Comparison of ENCODE assay signal across 34 mouse cellular contexts in genomic region chr3:103745001-103745770, GRCm38 (mm10). TPM values are rescaled to one million over a fixed set of nuclear protein-coding genes. Genes with fewer than 3 reads are reported as not detected.
A peak's percentile ranks its signal among the peaks of the same experiment; 100 is the strongest.
DNase-seq lines count a peak whose midpoint lies in the region; ATAC-seq and TF ChIP-seq lines count a peak whose summit lies in the region.
"Had no signal": no experiment of that assay in that cellular context is flagged by ENCODE, and none has a peak within 500 bp of the region (broad histone marks: within the 10 kb centered on the region; RNA-seq: fewer than 3 reads in every experiment).

No protein-coding gene starts in this region.

- H3K4me3 ChIP-seq in CH12.LX (replicated peaks in 1 of 3; ENCODE audit: low read depth in 2 of 3, low read length in 2 of 3, poor library complexity in 1 of 3), result peak overlapping the region in 1 of 3 experiments; percentile 18
- no peak overlapping the region for H3K4me3 ChIP-seq in midbrain, embryonic 14.5 days (replicated peaks; ENCODE audit: low read depth, low read length)
- H3K4me3 ChIP-seq: heart, embryonic 10.5 days; hindbrain, embryonic 15.5 days; limb, embryonic 12.5 days; liver, embryonic 12.5 days; megakaryocyte, embryonic 14.5 days; midbrain, embryonic 15.5 days; myocyte; neural tube, embryonic 13.5 days; stomach, embryonic 15.5 days had no signal

- ATAC-seq in granulocyte monocyte progenitor cell, adult 5-6 weeks (replicated peaks; ENCODE audit: poor library complexity, severe bottlenecking), result peak; percentile 64
- no peak for ATAC-seq in midbrain, embryonic 14.5 days (ENCODE audit: low FRiP score, low TSS enrichment)
- ATAC-seq: forebrain, postnatal 0 days; liver, embryonic 12.5 days; midbrain, embryonic 15.5 days had no signal

- no peak for TF ChIP-seq CTCF in CH12.LX (conservative IDR thresholded peaks at IDR 0.05 in 1 of 2, IDR thresholded peaks at IDR 0.05 in 1 of 2; ENCODE audit: low read depth in 2 of 2, low read length in 2 of 2)

- no peak overlapping the region for H3K4me2 ChIP-seq in CH12.LX (ENCODE audit: insufficient read depth, low read depth, poor library complexity, severe bottlenecking)
- no peak overlapping the region for H3K4me2 ChIP-seq in midbrain, embryonic 14.5 days (ENCODE audit: low read length)
- H3K4me2 ChIP-seq: hindbrain, embryonic 15.5 days; limb, embryonic 12.5 days; liver, embryonic 12.5 days; midbrain, embryonic 15.5 days; neural tube, embryonic 13.5 days; stomach, embryonic 15.5 days had no signal

- peaks cover 38 to 70% of the 10 kb centered on the region in 2 experiments for H3K4me1 ChIP-seq in CH12.LX (ENCODE audit: control insufficient read depth in 1 of 2, insufficient read depth in 2 of 2)
- no peaks in the 10 kb centered on the region for H3K4me1 ChIP-seq in midbrain, embryonic 14.5 days (ENCODE audit: control insufficient read depth, insufficient read depth, low read length)
- H3K4me1 ChIP-seq: hindbrain, embryonic 15.5 days; liver, embryonic 12.5 days; midbrain, embryonic 15.5 days; stomach, embryonic 15.5 days had no signal

- peak; percentile 89 for DNase-seq in heart, adult 11 months
- DNase-seq in heart, adult 8-10 months (ENCODE audit: low spot score), result no peak
- no peak for DNase-seq in CH12.LX (ENCODE audit: extremely low read depth)
- peak; percentile 62 for DNase-seq in splenic B cell, adult 2 months (ENCODE audit: low read depth, low spot score)
- no peak for DNase-seq in urinary bladder, postnatal 14 days (ENCODE audit: low spot score)
- DNase-seq in midbrain, embryonic 14.5 days, result no peak
- DNase-seq: adrenal gland, postnatal 14 days; cerebellum, adult 11 months; cerebellum, adult 9-11 months; forebrain, postnatal 0 days; gastrocnemius, postnatal 36 days; heart, postnatal 4 days; kidney, adult 2 months; lung, adult 2 months; lung, postnatal 14 days; thymus, postnatal 25 days had no signal

- H3K27me3 ChIP-seq in CH12.LX (replicated peaks), result no peaks in the 10 kb centered on the region
- no peaks in the 10 kb centered on the region for H3K27me3 ChIP-seq in splenic B cell, adult 2 months (ENCODE audit: control insufficient read depth, insufficient read depth, low read length, poor library complexity, severe bottlenecking)
- H3K27me3 ChIP-seq in midbrain, embryonic 14.5 days (ENCODE audit: control insufficient read depth, insufficient read depth, low read length), result no peaks in the 10 kb centered on the region
- H3K27me3 ChIP-seq: hindbrain, embryonic 15.5 days; limb, embryonic 12.5 days; liver, embryonic 12.5 days; megakaryocyte, embryonic 14.5 days; midbrain, embryonic 15.5 days; neural tube, embryonic 13.5 days; stomach, embryonic 15.5 days had no signal

- in situ Hi-C loops in CH12.LX (cut with MboI; ENCODE audit: low pct_ligation_motif_present, low pct_unique_long_range_greater_than_20kb, low sequenced_read_pairs), result no loop called here

- TF ChIP-seq EP300 in CH12.LX (IDR thresholded peaks at IDR 0.05; ENCODE audit: low read length), result no peak

- TF ChIP-seq RAD21 in CH12.LX (IDR thresholded peaks at IDR 0.05; ENCODE audit: low read depth, low read length), result no peak

- TF ChIP-seq POLR2A in CH12.LX (IDR thresholded peaks at IDR 0.05; ENCODE audit: low read depth, low read length), result no peak

- 94% methylated on average over 14 of the region's 14 CpGs for WGBS in midbrain, embryonic 14.5 days

- dilution Hi-C loops in CH12.LX (cut with MboI; ENCODE audit: extremely low pct_ligation_motif_present, extremely low pct_unique_long_range_greater_than_20kb, low sequenced_read_pairs), result no loop called here

- no peaks in the 10 kb centered on the region for H3K79me2 ChIP-seq in CH12.LX (replicated peaks; ENCODE audit: control insufficient read depth, extremely low read depth, insufficient read depth, poor library complexity, severe bottlenecking)

- H3K36me3 ChIP-seq in CH12.LX (replicated peaks in 1 of 2; ENCODE audit: control insufficient read depth in 1 of 2, insufficient read depth in 1 of 2, low read length in 1 of 2), result peaks cover 57 to 80% of the 10 kb centered on the region in 2 experiments
- peaks cover 14% of the 10 kb centered on the region for H3K36me3 ChIP-seq in splenic B cell, adult 2 months (ENCODE audit: control insufficient read depth, insufficient read depth, low read length, poor library complexity, severe bottlenecking)
- H3K36me3 ChIP-seq in midbrain, embryonic 14.5 days (ENCODE audit: control insufficient read depth, insufficient read depth, low read length), result peaks cover 76% of the 10 kb centered on the region

- H3K27ac ChIP-seq in CH12.LX (ENCODE audit: insufficient read depth, low read depth), result peak overlapping the region; percentile 84
- no peak overlapping the region for H3K27ac ChIP-seq in midbrain, embryonic 14.5 days (replicated peaks; ENCODE audit: low read depth, low read length)
- H3K27ac ChIP-seq: heart, embryonic 10.5 days; hindbrain, embryonic 15.5 days; kidney, postnatal 0 days; limb, embryonic 12.5 days; liver, embryonic 12.5 days; midbrain, embryonic 15.5 days; neural tube, embryonic 13.5 days; stomach, embryonic 15.5 days had no signal

- no peaks in the 10 kb centered on the region for H3K9me3 ChIP-seq in CH12.LX (replicated peaks; ENCODE audit: low read length)
- H3K9me3 ChIP-seq in midbrain, embryonic 14.5 days (ENCODE audit: control insufficient read depth, low read length), result no peaks in the 10 kb centered on the region
- H3K9me3 ChIP-seq: heart, embryonic 10.5 days; hindbrain, embryonic 15.5 days; limb, embryonic 12.5 days; liver, embryonic 12.5 days; megakaryocyte, embryonic 14.5 days; midbrain, embryonic 15.5 days; neural tube, embryonic 13.5 days; stomach, embryonic 15.5 days had no signal

- no peak overlapping the region for H3K9ac ChIP-seq in CH12.LX (ENCODE audit: insufficient read depth, low read depth)
- H3K9ac ChIP-seq in midbrain, embryonic 14.5 days (replicated peaks; ENCODE audit: low read length), result no peak overlapping the region
- H3K9ac ChIP-seq: forebrain, postnatal 0 days; hindbrain, embryonic 15.5 days; limb, embryonic 12.5 days; liver, embryonic 12.5 days; midbrain, embryonic 15.5 days; neural tube, embryonic 13.5 days; stomach, embryonic 15.5 days had no signal

TF ChIP-seq in CH12.LX, 34 proteins besides CTCF, POLR2A, EP300 and RAD21:
- TF ChIP-seq IRF4 (IDR thresholded peaks at IDR 0.05; ENCODE audit: low read depth, low read length) (no peak), ELF1 (IDR thresholded peaks at IDR 0.05; ENCODE audit: low read depth, low read length) (no peak), MEF2A (IDR thresholded peaks at IDR 0.05; ENCODE audit: borderline replicate concordance, low read depth, low read length) (peak; percentile 63; the same call in 1 of the 2 replicates), MXI1 (IDR thresholded peaks at IDR 0.05; ENCODE audit: low read depth, low read length) (no peak)

RNA-seq across cellular contexts. Expression of gene Gm10964, which starts 6.0 kb away (rescaled TPM):
- not detected for total RNA-seq in heart, adult 8-10 months (2022)
- total RNA-seq in CH12.LX (2012; rRNA removed) (not detected in 2 replicates), CH12.LX (2014; rRNA removed) (not detected in 2 replicates)
- not detected in 2 replicates for polyA plus RNA-seq in CH12.LX (2012; ENCODE audit: insufficient read length, low read depth)
- total RNA-seq in granulocyte monocyte progenitor cell, adult 5-6 weeks (2014; fragmentation: Nextera tagmentation), result not detected in 2 replicates
- total RNA-seq in granulocyte monocyte progenitor cell, adult 5-6 weeks (2017), result not detected in 2 replicates
- polyA plus RNA-seq in midbrain, embryonic 14.5 days (2014; fragmentation: Nextera tagmentation; extraction: Ambion mirVana), result not detected in 2 replicates
- total RNA-seq: adrenal gland, postnatal 14 days; forebrain, postnatal 0 days; gastrocnemius, adult 18-20 months; gastrocnemius, postnatal 36 days; heart, postnatal 4 days; layer of hippocampus, adult 18-20 months; layer of hippocampus, postnatal 25 days had no signal
- polyA plus RNA-seq: embryonic facial prominence, embryonic 11.5 days; forebrain, embryonic 11.5 days; forebrain, postnatal 0 days; heart, embryonic 10.5 days; heart, embryonic 16.5 days; hindbrain, embryonic 15.5 days; intestine, embryonic 14.5 days; kidney, adult 2 months; kidney, postnatal 0 days; limb, embryonic 12.5 days; liver, embryonic 12.5 days; lung, adult 2 months; midbrain, embryonic 15.5 days; myocyte; neural tube, embryonic 13.5 days; stomach, embryonic 15.5 days had no signal

RNA-seq across cellular contexts. Expression of gene Olfml3, which starts 7.4 kb away (rescaled TPM):
- 1 to 10 TPM; 4.4 to 5.2 (median 5.0) TPM for total RNA-seq in heart, adult 8-10 months (2022)
- total RNA-seq in CH12.LX (2012; rRNA removed) (14.0 and 16.0 TPM in 2 replicates), CH12.LX (2014; rRNA removed) (18.3 and 19.7 TPM in 2 replicates)
- 33.3 and 34.0 TPM in 2 replicates for polyA plus RNA-seq in CH12.LX (2012; ENCODE audit: insufficient read length, low read depth)
- total RNA-seq in granulocyte monocyte progenitor cell, adult 5-6 weeks (2014; fragmentation: Nextera tagmentation), result 0.30 TPM in 1 of 2 replicates, not detected in the other
- total RNA-seq in granulocyte monocyte progenitor cell, adult 5-6 weeks (2017), result 0.86 TPM in 1 of 2 replicates, not detected in the other
- 2.0 and 4.8 TPM in 2 replicates for polyA plus RNA-seq in midbrain, embryonic 14.5 days (2014; fragmentation: Nextera tagmentation; extraction: Ambion mirVana)

RNA-seq across cellular contexts. Expression of gene Hipk1, which starts 46.2 kb away (rescaled TPM):
- total RNA-seq in heart, adult 8-10 months (2022), result 100 to 1,000 TPM in 1 of 4 experiments, 10 to 100 TPM in 3; 83.0 to 105 (median 93.9) TPM
- total RNA-seq in CH12.LX (2012; rRNA removed) (32.7 and 36.5 TPM in 2 replicates), CH12.LX (2014; rRNA removed) (25.1 and 26.2 TPM in 2 replicates)
- 31.1 and 35.9 TPM in 2 replicates for polyA plus RNA-seq in CH12.LX (2012; ENCODE audit: insufficient read length, low read depth)
- total RNA-seq in granulocyte monocyte progenitor cell, adult 5-6 weeks (2014; fragmentation: Nextera tagmentation), result 96.0 and 111 TPM in 2 replicates
- 56.8 and 59.0 TPM in 2 replicates for total RNA-seq in granulocyte monocyte progenitor cell, adult 5-6 weeks (2017)
- polyA plus RNA-seq in midbrain, embryonic 14.5 days (2014; fragmentation: Nextera tagmentation; extraction: Ambion mirVana), result 18.9 and 22.1 TPM in 2 replicates

Comparison
In these comparisons a context has a peak if more than half of its experiments do, and no peak if none do; other contexts are left out.
1. DNase-seq: peak in heart, adult 11 months (single experiment) and splenic B cell, adult 2 months (single experiment); none in heart, adult 8-10 months (single experiment), CH12.LX (single experiment), urinary bladder, postnatal 14 days (single experiment) and midbrain, embryonic 14.5 days (single experiment).